Mouse (Mus musculus) heart, postnatal 0 days (tissue): ENCODE measurements around the gene Son. TPM values are rescaled to one million over a fixed set of nuclear protein-coding genes. Genes with fewer than 3 reads are reported as not detected.
"Not testable (repeated sequence)": the region's sequence is repeated elsewhere in the genome, so short reads cannot be mapped to it uniquely, and the experiment has no call there.

Source experiments
- ATAC-seq: fragments of 200-750 bp; cut with Nextera tagmentation; 2 replicates; pipeline ENCODE4 v1.8.0; 2017; ENCODE audit warnings: low read depth, moderate number of reproducible peaks, moderate library complexity; ENCODE audit not compliant: insufficient read depth
- DNase-seq: peaks from one replicate; pipeline ENCODE4 v3.0.0-alpha.2; 2016; ENCODE audit warnings: low spot score
- H3K27ac ChIP-seq: fragments of 300-500 bp; sonication (generic); 2 replicates; pipeline ENCODE4 v1.5.1; 2014; ENCODE audit warnings: low read depth, mild to moderate bottlenecking
- H3K27me3 ChIP-seq: fragments of 300-500 bp; sonication (generic); 2 replicates; pipeline ENCODE4 v1.6.1; 2014; ENCODE audit warnings: low read length, mixed read lengths; ENCODE audit not compliant: control insufficient read depth, insufficient read depth
- H3K36me3 ChIP-seq: fragments of 300-500 bp; sonication (generic); replicated peaks from 2 replicates; pipeline ENCODE4 v1.6.1; 2014; ENCODE audit warnings: low read length, mixed read lengths; ENCODE audit not compliant: control insufficient read depth, insufficient read depth
- H3K4me1 ChIP-seq: fragments of 300-500 bp; sonication (generic); 2 replicates; pipeline ENCODE4 v1.6.1; 2014; ENCODE audit warnings: antibody characterized with exemption; ENCODE audit not compliant: control insufficient read depth, insufficient read depth
- H3K4me2 ChIP-seq: fragments of 300-500 bp; sonication (generic); 2 replicates; pipeline ENCODE4 v1.6.1; 2014; ENCODE audit warnings: low read depth, mild to moderate bottlenecking, low read length, moderate library complexity
- H3K4me3 ChIP-seq: fragments of 300-500 bp; sonication (generic); 2 replicates; pipeline ENCODE4 v1.5.1; 2014; ENCODE audit warnings: low read depth, low read length
- H3K9ac ChIP-seq: fragments of 300-500 bp; sonication (generic); replicated peaks from 2 replicates; pipeline ENCODE4 v1.6.1; 2014; ENCODE audit warnings: low read depth, low read length, mixed read lengths
- H3K9me3 ChIP-seq: fragments of 300-500 bp; sonication (generic); replicated peaks from 2 replicates; pipeline ENCODE4 v1.6.1; 2016; ENCODE audit warnings: low read length; ENCODE audit not compliant: control insufficient read depth
- CTCF ChIP-seq: IDR thresholded peaks from 2 replicates; pipeline ENCODE4 v1.5.1; 2016; ENCODE audit warnings: antibody characterized with exemption, control low read depth, low read depth
- EP300 ChIP-seq: IDR thresholded peaks from 2 replicates; pipeline ENCODE4 v1.6.1; 2016; ENCODE audit warnings: antibody characterized with exemption, low read depth
- WGBS: fragments of 180-500 bp; shearing (Covaris S2); extraction: QIAGEN DNeasy Blood & Tissue Kit; methylation state at CpG from one replicate; pipeline ENCODE4 v1.1.7; 2014; 5-methylcytosine and 5-hydroxymethylcytosine counted together
- polyA plus RNA-seq: library from polyadenylated mRNA; unstranded; fragments of >200 nt; fragmentation: Nextera tagmentation; extraction: Ambion mirVana; gene quantifications from 2 replicates; pipeline ENCODE4 v1.2.1, GENCODE M21; 2015
- total RNA-seq: library from RNA; depleted of rRNA; stranded (reverse); fragments of >200 nt; gene quantifications from 2 replicates; pipeline ENCODE4 v1.2.3, GENCODE M21; 2014; ENCODE audit warnings: low replicate concordance

Gene Son
- total and polyA plus RNA-seq, 2 experiments from 2014 or later, result 69.1 to 243 TPM

DNA sequence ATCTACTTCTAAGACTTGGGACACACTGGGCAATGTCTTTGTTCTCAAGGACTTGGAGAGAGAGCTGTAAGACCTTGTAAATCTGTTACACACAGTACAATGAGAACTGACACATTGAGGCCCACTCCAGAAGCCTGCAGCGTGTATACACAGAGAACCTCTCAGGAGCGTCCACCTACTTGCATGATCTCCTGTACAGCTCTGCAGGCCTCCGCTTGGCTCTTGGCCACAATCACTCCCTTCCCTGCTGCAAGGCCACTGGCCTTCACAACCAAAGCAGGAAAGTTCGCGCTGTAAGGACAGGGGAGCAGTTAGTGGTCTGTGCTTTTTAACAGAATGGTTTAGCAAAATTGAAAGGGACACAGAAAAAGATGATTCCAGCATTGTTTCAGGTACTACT lies 8.1 kb upstream of the Son start:
- Histone ChIP-seq H3K27ac (no peak overlapping the region), H3K9me3 (no peaks in the 10 kb centered on the region), H3K9ac (no peak overlapping the region), H3K4me1 (no peaks in the 10 kb centered on the region), H3K36me3 (peaks cover 86% of the 10 kb centered on the region), H3K4me2 (no peak overlapping the region), H3K27me3 (no peaks in the 10 kb centered on the region), H3K4me3 (no peak overlapping the region)
- ATAC-seq (no peak), DNase-seq (no peak)
- no peak for TF ChIP-seq CTCF
- TF ChIP-seq EP300, result no peak
- WGBS, result 85% methylated on average over 5 of the region's 5 CpGs

DNA sequence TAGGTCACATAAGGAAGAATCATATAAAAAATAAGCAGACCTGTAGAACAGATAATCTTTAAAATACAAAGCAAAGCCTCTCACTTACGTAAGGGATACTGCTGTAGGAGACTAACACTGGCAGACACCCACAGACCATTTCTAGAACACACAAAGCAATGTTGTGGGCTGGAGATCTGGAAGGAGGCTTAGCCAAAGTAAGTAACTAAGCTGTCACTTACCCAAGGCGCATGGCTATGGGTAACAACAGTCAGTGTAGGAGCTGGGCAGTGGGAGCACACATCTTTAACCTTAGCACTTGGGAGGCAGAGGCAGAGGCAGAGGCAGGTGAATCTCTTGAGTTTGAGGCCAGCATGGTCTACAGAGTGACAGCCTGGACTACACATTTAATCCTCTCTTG lies 7.7 kb upstream of the Son start:
- 92% methylated on average over 2 of the region's 2 CpGs for WGBS
- TF ChIP-seq EP300, result no peak
- no peak for TF ChIP-seq CTCF
- Histone ChIP-seq H3K4me3 (no peak overlapping the region), H3K4me1 (no peaks in the 10 kb centered on the region), H3K36me3 (peaks cover 86% of the 10 kb centered on the region), H3K9me3 (no peaks in the 10 kb centered on the region), H3K27me3 (no peaks in the 10 kb centered on the region), H3K9ac (no peak overlapping the region), H3K4me2 (no peak overlapping the region), H3K27ac (no peak overlapping the region)
- no peak for DNase-seq
- ATAC-seq, result no peak

DNA sequence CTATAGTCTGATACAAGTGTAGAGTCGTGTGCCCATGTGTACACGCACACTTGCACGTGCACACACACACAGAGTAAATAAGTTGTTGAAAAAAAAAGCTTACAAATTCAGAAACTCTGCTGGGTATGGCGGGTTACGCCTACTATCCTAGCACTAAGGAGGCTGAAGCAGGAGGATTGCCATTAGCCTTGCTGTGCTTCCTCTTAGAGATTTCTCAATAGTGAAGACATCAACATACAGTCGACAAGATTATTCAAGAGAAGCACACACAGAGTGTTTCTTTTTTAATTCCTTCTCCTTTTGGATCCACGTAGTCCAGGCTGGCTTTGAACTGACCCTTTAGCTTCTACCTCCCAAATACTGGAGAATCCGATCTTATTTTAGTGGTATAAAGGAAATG lies 7.1 kb upstream of the Son start:
- no peaks in the 10 kb centered on the region for H3K9me3 ChIP-seq
- no peak overlapping the region for H3K27ac ChIP-seq
- H3K27me3 ChIP-seq, result no peaks in the 10 kb centered on the region
- no peak for DNase-seq
- peaks cover 81% of the 10 kb centered on the region for H3K36me3 ChIP-seq
- no peak overlapping the region for H3K4me2 ChIP-seq
- no peak overlapping the region for H3K4me3 ChIP-seq
- TF ChIP-seq EP300 (no peak), CTCF (no peak)
- H3K4me1 ChIP-seq, result no peaks in the 10 kb centered on the region
- no peak overlapping the region for H3K9ac ChIP-seq
- ATAC-seq, result no peak
- WGBS, result 91% methylated on average over 8 of the region's 8 CpGs

DNA sequence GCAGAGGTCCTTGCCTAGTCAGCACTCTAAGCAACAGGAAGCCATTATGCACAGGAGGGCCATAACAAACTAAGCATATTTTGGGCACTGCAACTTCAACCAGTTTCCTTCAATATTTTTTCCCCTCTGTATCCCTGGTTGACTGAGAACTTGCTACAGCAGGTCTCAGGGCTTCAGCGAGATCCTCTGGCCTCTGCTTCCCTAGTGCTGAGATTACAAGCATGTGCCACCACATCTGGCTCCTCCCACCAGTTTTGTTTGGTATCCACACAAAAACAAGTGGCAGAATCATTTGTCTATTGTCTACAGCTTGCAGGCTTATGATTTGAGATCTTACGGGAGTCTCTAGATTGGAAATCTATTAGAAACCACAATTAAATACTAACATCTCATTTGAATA lies 2.4 kb upstream of the Son start:
- no peak overlapping the region for H3K9ac ChIP-seq
- ATAC-seq, result no peak
- no peaks in the 10 kb centered on the region for H3K27me3 ChIP-seq
- 74% methylated on average over 2 of the region's 2 CpGs for WGBS
- H3K27ac ChIP-seq, result no peak overlapping the region
- TF ChIP-seq EP300 (no peak), CTCF (no peak)
- no peak for DNase-seq
- no peaks in the 10 kb centered on the region for H3K9me3 ChIP-seq
- no peak overlapping the region for H3K4me2 ChIP-seq
- peaks cover 34% of the 10 kb centered on the region for H3K36me3 ChIP-seq
- H3K4me3 ChIP-seq, result no peak overlapping the region
- 0 out of 2 replicates have a peak, but pooled peaks cover 11% of the 10 kb centered on the region for H3K4me1 ChIP-seq

DNA sequence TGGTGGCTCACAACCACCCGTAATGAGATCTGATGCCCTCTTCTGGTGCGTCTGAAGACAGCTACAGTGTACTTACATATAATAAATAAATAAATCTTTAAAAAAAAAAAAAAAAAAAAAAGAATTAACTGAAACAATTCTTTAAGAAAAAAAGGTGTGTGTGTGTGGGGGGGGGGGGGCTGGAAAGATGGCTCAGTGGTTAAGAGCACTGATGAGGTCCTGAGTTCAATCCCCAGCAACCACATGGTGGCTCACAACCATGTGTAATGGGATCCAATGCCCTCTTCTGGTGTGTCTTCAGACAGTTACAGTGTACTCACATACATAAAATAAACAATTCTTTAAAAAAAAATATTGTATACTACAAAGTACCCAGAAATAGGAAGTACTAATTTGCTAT lies 1.9 kb upstream of the Son start:
- H3K36me3 ChIP-seq, result peaks cover 29% of the 10 kb centered on the region
- H3K27ac ChIP-seq, H3K9me3 ChIP-seq, H3K4me2 ChIP-seq, H3K4me3 ChIP-seq, H3K9ac ChIP-seq, DNase-seq, H3K27me3 ChIP-seq, ATAC-seq: not testable (repeated sequence)
- no CpG with 5 or more reads among the region's 2 CpGs for WGBS
- peaks cover 15% of the 10 kb centered on the region; the same call in 1 of the 2 replicates for H3K4me1 ChIP-seq

DNA sequence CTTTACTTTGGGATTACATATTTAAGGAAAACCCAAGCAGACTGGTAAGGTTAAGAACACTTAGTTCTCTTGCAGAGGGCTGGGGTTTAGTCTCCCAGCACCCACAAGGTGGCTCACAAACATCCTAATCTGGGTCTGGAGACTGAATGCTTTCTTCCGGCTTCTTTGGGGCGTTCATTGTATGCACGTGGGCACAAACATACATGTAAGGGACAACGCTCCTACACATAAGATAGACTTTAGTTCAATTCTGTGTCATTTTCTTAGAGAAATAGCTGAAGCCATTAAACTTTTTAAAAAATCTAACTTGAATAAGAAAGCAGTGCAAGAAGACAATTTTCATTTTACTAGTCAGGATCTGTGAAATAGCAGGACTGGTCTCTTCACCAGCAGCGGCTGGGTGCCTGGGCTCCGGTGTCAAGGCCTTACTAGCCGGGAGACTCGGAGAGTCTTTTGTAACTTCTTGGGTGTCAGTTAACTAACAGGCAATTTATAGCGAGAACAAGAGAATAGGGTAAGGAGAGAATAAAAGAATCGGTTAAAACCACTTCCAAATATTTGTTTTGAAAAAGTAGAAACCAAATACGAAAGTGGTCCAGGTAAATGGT lies 1.2 kb upstream of the Son start:
- no peaks in the 10 kb centered on the region for H3K27me3 ChIP-seq
- peak overlapping the region; percentile 89 for H3K4me2 ChIP-seq
- ATAC-seq (no peak), DNase-seq (no peak)
- peak overlapping the region; percentile 91 for H3K9ac ChIP-seq
- WGBS, result 1% methylated on average over 11 of the region's 11 CpGs
- H3K36me3 ChIP-seq, result peaks cover 23% of the 10 kb centered on the region
- H3K27ac ChIP-seq, result peak overlapping the region; percentile 99; the same call in 1 of the 2 replicates
- no peaks in the 10 kb centered on the region for H3K9me3 ChIP-seq
- peaks cover 15% of the 10 kb centered on the region; the same call in 1 of the 2 replicates for H3K4me1 ChIP-seq
- TF ChIP-seq EP300, result no peak
- TF ChIP-seq CTCF, result no peak
- peak overlapping the region; percentile 84 for H3K4me3 ChIP-seq
